Mouse (Mus musculus) olfactory bulb, adult 2 months (tissue): ENCODE results near the gene Pgls.

Experiments used
- CTCF ChIP-seq: fragments of 200-500 bp; IDR thresholded peaks from 2 replicates; pipeline ENCODE4 v1.5.1; 2012; ENCODE audit warnings: low read depth, mild to moderate bottlenecking, low read length, moderate library complexity; ENCODE audit not compliant: insufficient read depth
- POLR2A ChIP-seq: fragments of 200-500 bp; IDR thresholded peaks from 2 replicates; pipeline ENCODE4 v1.6.1; 2012; ENCODE audit warnings: mild to moderate bottlenecking, low read depth, low read length, moderate library complexity; ENCODE audit not compliant: insufficient read depth

DNA sequence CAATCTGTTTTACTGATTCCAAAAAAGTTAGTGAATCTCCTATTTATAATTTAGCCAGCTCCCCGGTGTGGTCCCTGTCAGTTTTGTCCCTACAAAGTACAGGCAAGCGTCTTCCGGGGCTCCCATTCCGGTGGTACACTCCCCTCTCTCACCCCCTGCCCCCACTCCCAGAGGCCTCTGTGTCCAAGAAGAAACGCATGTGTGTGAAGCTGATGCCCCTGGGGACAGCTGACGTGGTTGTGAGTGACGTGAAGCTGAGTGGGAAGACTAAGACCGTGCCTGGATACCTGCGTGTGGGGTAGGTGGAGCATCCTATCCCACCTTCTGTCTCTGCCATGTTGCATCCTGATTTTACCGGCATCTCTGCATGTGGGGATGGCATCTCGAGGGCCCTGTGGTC lies 46.9 kb upstream of the Pgls start:
- TF ChIP-seq POLR2A (no peak), CTCF (no peak)
